Mouse (Mus musculus) 416B (cell line): ENCODE measurements around the gene Snai3.

ENCODE experiments used
- DNase-seq: peaks from one replicate; pipeline ENCODE4 v3.0.0; 2011; ENCODE audit warnings: low read depth

Snai3 gene

GRCm38 (mm10) chr8:122430058-122430636 lies 30.4 kb downstream of the Snai3 start:
- DNase-seq, result peak; percentile 64

- DNase-seq, result no peak
These were observed 32.4 kb downstream of the Snai3 start for GRCm38 (mm10) chr8:122428163-122428562.

DNA sequence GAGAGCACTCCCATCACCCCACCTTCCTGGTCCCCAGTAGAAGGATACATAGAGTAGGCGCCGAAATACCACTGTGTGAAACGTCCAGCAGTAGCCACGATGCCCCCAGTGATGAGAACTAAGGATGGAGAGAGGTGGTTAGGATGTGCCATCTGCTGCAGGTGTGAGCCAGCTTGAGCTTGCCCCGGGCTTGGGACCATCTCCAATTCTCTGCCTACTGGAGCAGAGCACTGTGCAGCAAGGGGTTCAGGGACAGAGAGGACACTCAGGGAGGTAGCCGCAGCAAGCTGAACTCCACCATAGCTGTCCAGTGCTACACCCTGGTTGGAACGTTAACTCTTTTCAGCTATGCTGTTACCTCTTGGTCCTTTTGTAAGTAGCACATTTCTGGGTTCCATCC lies 32.9 kb downstream of the Snai3 start:
- DNase-seq, result no peak

- no peak for DNase-seq
These were observed 34.4 kb downstream of the Snai3 start for GRCm38 (mm10) chr8:122426145-122426544.

- DNase-seq, result no peak
These were observed 36.9 kb downstream of the Snai3 start for GRCm38 (mm10) chr8:122423659-122424058.

- no peak for DNase-seq
These were observed 37.3 kb downstream of the Snai3 start for GRCm38 (mm10) chr8:122423217-122423616.

GRCm38 (mm10) chr8:122421376-122422070 lies 39.0 kb downstream of the Snai3 start, which contains the start of gene Il17c:
Il17c (plus strand) TSS chr8:122422020.
- no peak for DNase-seq

DNA sequence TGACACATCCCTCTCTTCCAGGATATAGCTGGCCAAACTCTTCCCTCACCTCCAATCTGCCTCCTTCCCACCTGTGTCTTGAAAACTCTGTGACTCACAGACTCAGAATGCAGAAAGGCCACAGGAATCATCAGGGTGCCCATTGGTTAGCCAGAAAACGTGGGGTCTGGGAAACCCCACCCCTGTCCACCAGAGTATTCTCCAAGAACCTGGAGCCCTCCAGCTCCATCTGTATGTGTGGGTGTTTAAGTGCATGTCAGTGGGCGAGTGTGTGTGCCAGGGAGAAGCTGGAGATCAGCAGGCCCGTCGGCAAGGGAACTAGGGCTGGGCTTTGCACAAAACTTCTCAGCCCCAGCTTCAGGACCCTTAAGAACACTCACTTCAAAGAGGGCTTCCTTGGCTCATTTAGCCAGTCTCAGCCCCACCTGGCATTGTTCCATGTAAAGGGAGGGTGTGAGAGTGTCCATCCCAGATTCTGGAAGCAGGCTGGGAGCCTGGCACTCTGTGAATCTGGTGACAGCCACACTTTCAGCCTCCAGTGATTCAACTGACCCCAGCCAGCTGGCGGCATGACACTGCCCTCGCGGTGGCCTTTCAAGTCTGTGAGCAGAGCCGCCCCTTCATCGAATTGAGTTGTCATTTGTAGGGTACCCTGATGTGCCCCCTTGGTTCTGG lies 40.5 kb downstream of the Snai3 start:
- DNase-seq, result no peak

- peak; percentile 59 for DNase-seq
These were observed 45.0 kb downstream of the Snai3 start for GRCm38 (mm10) chr8:122415554-122415953.

GRCm38 (mm10) chr8:122414311-122414710 lies 46.2 kb downstream of the Snai3 start:
- DNase-seq, result no peak

- no peak for DNase-seq
These were observed 52.9 kb downstream of the Snai3 start for GRCm38 (mm10) chr8:122407678-122408077.

GRCm38 (mm10) chr8:122405146-122405805 lies 55.3 kb downstream of the Snai3 start:
- DNase-seq, result peak; percentile 48
